Mouse (Mus musculus) hindbrain, embryonic 15.5 days (tissue): ENCODE results near the gene Sh3bgrl3. TPM values are rescaled to one million over a fixed set of nuclear protein-coding genes. Genes with fewer than 3 reads are reported as not detected.
A peak's percentile ranks its signal among the peaks of the same experiment; 100 is the strongest.

ENCODE experiments used
- ATAC-seq: fragments of 200-750 bp; cut with Nextera tagmentation; 2 replicates; pipeline ENCODE4 v1.8.0; 2017; ENCODE audit warnings: low read depth, moderate number of reproducible peaks, moderate TSS enrichment; ENCODE audit not compliant: low FRiP score
- H3K27ac ChIP-seq: fragments of 300-500 bp; sonication (generic); replicated peaks from 2 replicates; pipeline ENCODE4 v1.5.1; 2015; ENCODE audit warnings: mild to moderate bottlenecking, inconsistent platforms
- H3K27me3 ChIP-seq: fragments of 300-500 bp; sonication (generic); 2 replicates; pipeline ENCODE4 v1.6.1; 2015; ENCODE audit warnings: control low read depth, inconsistent platforms
- H3K36me3 ChIP-seq: fragments of 300-500 bp; sonication (generic); 2 replicates; pipeline ENCODE4 v1.6.1; 2015; ENCODE audit warnings: control low read depth, inconsistent platforms
- H3K4me1 ChIP-seq: fragments of 300-500 bp; sonication (generic); replicated peaks from 2 replicates; pipeline ENCODE4 v1.6.1; 2015; ENCODE audit warnings: control low read depth, inconsistent platforms
- H3K4me2 ChIP-seq: fragments of 300-500 bp; sonication (generic); 2 replicates; pipeline ENCODE4 v1.6.1; 2015; ENCODE audit warnings: moderate library complexity, mild to moderate bottlenecking, inconsistent platforms
- H3K4me3 ChIP-seq: fragments of 300-500 bp; sonication (generic); 2 replicates; pipeline ENCODE4 v1.5.1; 2015; ENCODE audit warnings: mild to moderate bottlenecking, inconsistent platforms
- H3K9ac ChIP-seq: fragments of 300-500 bp; sonication (generic); 2 replicates; pipeline ENCODE4 v1.6.1; 2015; ENCODE audit warnings: inconsistent platforms
- H3K9me3 ChIP-seq: fragments of 300-500 bp; sonication (generic); 2 replicates; pipeline ENCODE4 v1.6.1; 2016; ENCODE audit warnings: control low read depth, inconsistent platforms
- WGBS: fragments of 180-500 bp; shearing (Covaris S2); methylation state at CpG from one replicate; pipeline ENCODE4 v1.1.7; 2015; 5-methylcytosine and 5-hydroxymethylcytosine counted together
- polyA plus RNA-seq: library from polyadenylated mRNA; unstranded; fragments of >200 nt; fragmentation: Nextera tagmentation; extraction: Ambion mirVana; gene quantifications from 2 replicates; pipeline ENCODE4 v1.2.1, GENCODE M21; 2015

The Sh3bgrl3 gene
- polyA plus RNA-seq, 1 experiment from 2014 or later, result 442 TPM

DNA sequence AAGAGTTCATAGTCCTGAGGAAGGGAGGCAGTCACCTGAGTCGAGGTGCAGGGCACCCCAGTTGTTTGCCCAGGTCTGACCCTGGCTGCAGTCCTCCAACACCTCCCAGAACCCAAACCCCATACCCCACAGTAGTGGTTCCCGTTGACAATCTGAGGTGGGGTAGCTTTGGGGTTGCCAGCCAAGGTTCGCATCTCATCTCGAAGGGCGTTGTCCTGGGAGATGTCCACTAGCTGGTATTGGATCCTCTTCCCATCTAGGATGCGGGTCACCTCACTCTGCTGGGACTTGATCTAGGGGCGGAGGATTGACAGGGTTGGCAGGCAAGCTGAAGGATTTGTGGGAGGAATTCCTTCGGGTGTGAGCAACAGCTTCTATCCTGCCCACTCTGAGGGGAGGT lies 796 bp downstream of the Sh3bgrl3 start:
- no peak for ATAC-seq
- H3K4me2 ChIP-seq, result peak overlapping the region; percentile 94

DNA sequence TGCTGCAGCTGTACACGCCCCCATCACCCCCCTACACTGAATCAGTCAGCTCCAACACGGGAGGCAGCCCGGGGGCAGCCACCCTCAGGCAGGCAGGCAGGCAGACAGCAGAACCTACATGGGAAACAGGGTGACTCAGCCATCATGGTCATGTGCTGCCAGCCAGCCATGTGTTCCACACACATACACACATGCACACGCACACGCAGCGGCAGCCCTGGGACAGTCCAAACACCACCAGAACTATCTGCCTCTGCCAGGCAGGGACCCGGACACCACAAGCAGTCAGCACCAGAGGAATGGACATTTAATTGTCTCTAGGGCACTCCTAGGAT lies 1.5 kb downstream of the Sh3bgrl3 start:
- Histone ChIP-seq H3K27ac (no peak overlapping the region), H3K4me1 (peaks cover 36% of the 10 kb centered on the region), H3K9me3 (no peaks in the 10 kb centered on the region), H3K36me3 (0 out of 2 replicates have a peak, but pooled peaks cover 7% of the 10 kb centered on the region), H3K4me3 (0 out of 2 replicates have a peak overlapping the region, but pooled peaks have one; percentile 93), H3K9ac (no peak overlapping the region), H3K27me3 (no peaks in the 10 kb centered on the region), H3K4me2 (peak overlapping the region; percentile 94)
- WGBS, result 93% methylated on average over 7 of the region's 7 CpGs
- ATAC-seq, result no peak

More for the DNA sequence above, 796 bp downstream of the Sh3bgrl3 start:
- 62% methylated on average over 8 of the region's 8 CpGs for WGBS
- Histone ChIP-seq H3K9me3 (no peaks in the 10 kb centered on the region), H3K4me3 (peak overlapping the region; percentile 93), H3K27me3 (no peaks in the 10 kb centered on the region), H3K4me1 (peaks cover 36% of the 10 kb centered on the region), H3K9ac (peak overlapping the region; percentile 96), H3K36me3 (0 out of 2 replicates have a peak, but pooled peaks cover 7% of the 10 kb centered on the region), H3K27ac (peak overlapping the region; percentile 83; the same call in 1 of the 2 replicates)

DNA sequence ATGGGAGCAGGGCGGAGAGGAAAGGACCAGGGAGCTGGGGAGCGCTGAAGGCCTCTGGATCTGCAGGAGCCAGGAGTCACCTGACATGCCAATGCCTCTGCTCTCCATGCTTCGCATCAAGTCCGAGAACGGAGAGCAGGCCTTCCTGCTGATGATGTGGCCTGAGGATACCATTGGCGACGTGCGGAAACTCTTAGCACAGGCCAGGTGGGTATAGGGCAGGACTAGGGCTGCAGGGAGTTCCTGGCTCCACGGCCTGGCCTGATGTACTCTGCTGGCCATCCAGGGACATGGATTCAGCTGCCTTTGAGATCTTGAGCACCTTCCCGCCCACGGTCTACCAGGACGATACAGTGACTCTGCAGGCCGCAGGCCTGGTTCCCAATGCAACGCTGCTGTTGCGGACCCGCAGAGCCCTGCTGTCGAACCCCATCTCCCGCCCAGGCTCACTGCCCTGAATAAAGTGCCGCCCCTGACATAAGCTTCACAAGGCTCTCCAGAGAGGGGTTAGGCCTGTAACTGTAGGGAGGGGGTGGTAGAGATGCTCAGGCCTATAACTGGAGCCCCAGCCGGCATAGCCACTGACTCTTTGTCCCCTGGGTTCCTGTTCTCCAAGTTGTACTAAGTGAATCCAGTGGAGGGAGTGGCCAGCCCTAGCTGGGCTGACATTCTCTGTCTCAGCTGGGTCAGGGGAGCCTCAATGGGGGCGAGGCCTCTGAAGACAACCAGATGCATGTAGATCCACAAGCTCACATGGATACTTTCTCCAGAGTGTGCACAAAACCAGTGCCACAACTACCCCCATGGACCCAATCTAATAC lies 2.1 kb downstream of the Sh3bgrl3 start:
- H3K27me3 ChIP-seq, result no peaks in the 10 kb centered on the region
- H3K36me3 ChIP-seq, result 0 out of 2 replicates have a peak, but pooled peaks cover 7% of the 10 kb centered on the region
- H3K9me3 ChIP-seq, result no peaks in the 10 kb centered on the region
- WGBS, result 88% methylated on average over 21 of the region's 21 CpGs
- H3K4me1 ChIP-seq, result peaks cover 38% of the 10 kb centered on the region
- H3K4me3 ChIP-seq, result no peak overlapping the region
- ATAC-seq, result no peak
- no peak overlapping the region for H3K27ac ChIP-seq
- H3K9ac ChIP-seq, result no peak overlapping the region
- peak overlapping the region; percentile 94; the same call in 1 of the 2 replicates for H3K4me2 ChIP-seq

DNA sequence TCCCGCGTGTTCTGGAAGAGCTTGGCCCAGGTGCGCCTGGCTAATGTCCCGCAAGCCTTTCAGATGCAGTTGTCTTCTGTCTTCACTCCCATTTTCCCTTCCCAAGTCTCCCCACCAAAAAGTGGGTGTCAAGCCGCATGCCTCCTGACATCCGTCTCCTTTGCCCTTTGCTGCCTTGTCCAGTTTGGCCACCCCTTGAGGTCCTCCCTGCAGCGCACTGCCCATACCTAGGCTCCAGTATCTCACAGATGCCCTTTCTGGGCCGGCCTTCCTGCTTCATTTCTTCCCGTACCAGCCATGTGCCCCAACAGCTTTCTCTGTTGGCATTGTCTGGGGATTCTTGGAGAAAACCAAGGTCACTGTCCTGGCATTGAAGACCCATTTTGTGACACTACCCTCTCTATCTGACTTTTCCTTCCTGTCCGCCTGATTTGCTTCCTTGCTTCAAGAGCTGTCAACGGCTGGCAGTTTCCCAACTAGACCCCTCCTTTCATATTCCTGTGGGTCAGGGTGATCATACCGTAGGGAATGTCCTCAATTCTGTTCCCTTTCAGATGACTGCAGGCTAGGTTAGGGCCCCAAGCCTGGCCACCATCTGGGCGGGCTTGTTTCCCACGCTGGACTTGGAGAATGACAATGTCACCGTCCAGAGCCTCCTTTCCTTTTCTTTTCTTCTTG lies 3.1 kb downstream of the Sh3bgrl3 start:
- WGBS, result 88% methylated on average over 15 of the region's 15 CpGs
- no peak overlapping the region for H3K4me2 ChIP-seq
- H3K27me3 ChIP-seq, result no peaks in the 10 kb centered on the region
- ATAC-seq, result no peak
- H3K4me3 ChIP-seq, result no peak overlapping the region
- H3K4me1 ChIP-seq, result peaks cover 38% of the 10 kb centered on the region
- no peaks in the 10 kb centered on the region for H3K36me3 ChIP-seq
- H3K9ac ChIP-seq, result no peak overlapping the region
- H3K27ac ChIP-seq, result no peak overlapping the region
- H3K9me3 ChIP-seq, result no peaks in the 10 kb centered on the region

DNA sequence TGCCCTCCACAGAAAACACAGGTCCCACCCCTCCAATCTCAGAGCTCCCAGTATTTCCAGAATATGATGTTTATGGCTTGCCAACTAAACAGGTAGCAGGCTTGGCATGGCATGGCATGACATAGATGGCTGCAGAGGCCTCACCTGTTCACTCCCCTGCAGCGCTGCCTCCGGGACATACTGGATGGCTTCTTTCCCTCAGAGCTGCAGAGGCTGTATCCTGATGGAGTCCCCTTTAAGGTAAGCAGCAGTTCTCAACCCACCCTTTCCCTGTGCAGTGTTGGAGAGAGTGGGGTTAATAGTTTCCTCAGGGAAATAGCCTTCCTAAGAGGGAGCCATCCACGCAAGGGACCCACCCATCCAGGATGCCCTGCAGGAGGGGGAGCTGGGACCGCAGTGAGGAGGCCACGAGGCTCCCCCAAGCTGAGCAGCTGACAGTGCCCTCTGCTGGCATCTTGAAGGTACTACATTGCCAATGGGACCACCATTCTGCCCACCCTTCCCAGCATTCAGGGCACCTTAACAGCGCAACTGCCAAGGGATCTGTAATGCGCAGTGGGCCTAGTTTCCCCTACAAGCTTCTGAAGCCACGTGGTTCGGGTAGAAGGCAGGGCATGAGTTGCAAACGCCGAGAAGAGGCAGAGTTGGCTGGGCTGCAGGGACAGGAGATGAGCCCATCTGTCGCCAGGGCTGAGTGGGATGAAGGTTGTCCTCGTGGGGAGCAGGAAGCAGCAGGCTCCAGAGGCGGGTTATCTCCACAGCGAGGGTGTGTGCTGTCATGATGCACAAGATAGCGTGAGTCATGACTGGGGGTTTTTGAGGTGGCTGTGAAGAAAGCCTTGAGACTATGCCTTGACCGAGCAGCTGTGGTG lies 4.7 kb downstream of the Sh3bgrl3 start:
- Histone ChIP-seq H3K27me3 (no peaks in the 10 kb centered on the region), H3K4me3 (no peak overlapping the region), H3K4me2 (peak overlapping the region; percentile 28), H3K9me3 (no peaks in the 10 kb centered on the region), H3K36me3 (no peaks in the 10 kb centered on the region), H3K27ac (no peak overlapping the region), H3K9ac (no peak overlapping the region), H3K4me1 (peaks cover 32% of the 10 kb centered on the region)
- 26% methylated on average over 17 of the region's 17 CpGs for WGBS
- no peak for ATAC-seq

DNA sequence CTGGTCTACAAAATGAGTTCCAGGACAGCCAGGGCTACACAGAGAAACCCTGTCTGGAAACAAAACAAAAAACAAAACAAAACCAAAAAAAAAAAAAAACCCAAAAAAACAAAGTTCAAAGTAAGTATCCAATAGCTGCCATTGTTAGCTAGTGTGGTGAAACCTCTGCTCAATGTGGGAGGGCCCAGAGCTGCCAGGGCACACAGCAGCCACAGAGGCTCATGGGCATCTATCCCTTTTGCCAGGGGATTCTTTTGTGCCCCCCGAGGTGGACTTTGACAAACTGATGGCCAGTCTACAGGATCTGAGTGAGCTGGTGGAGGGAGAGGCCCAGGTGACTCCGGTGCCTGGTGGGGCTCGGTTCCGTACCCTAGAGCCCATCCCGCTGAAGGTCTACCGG lies 5.4 kb downstream of the Sh3bgrl3 start:
- H3K9ac ChIP-seq, result no peak overlapping the region
- peaks cover 29% of the 10 kb centered on the region for H3K4me1 ChIP-seq
- no peaks in the 10 kb centered on the region for H3K27me3 ChIP-seq
- H3K4me3 ChIP-seq, result no peak overlapping the region
- WGBS, result 94% methylated on average over 6 of the region's 6 CpGs
- no peak overlapping the region for H3K27ac ChIP-seq
- no peaks in the 10 kb centered on the region for H3K36me3 ChIP-seq
- H3K9me3 ChIP-seq, result no peaks in the 10 kb centered on the region
- no peak overlapping the region for H3K4me2 ChIP-seq
- ATAC-seq, result no peak

DNA sequence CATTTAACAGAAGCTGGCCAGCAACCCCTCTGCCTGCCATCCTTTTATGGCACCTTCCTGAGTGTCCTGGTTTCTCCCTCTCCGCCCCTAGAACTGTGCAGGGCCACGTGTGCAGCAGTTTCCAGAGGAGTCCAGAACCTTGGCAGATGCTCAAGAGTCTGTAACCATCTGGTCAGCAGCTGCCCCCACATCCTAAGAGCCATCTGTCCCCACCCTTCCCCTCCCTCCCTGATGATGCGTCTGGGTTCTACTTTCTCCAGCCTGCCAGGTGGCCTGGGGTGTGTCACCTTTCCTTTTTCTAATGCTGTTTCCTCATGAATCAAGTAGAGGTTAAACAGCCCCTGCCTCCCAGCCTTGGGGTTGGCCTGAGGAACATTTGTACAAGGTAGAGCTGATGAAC lies 6.3 kb downstream of the Sh3bgrl3 start:
- WGBS, result 63% methylated on average over 3 of the region's 3 CpGs
- H3K4me1 ChIP-seq, result peaks cover 21% of the 10 kb centered on the region
- H3K27ac ChIP-seq, result no peak overlapping the region
- no peak overlapping the region for H3K4me3 ChIP-seq
- H3K27me3 ChIP-seq, result no peaks in the 10 kb centered on the region
- no peaks in the 10 kb centered on the region for H3K36me3 ChIP-seq
- no peak overlapping the region for H3K4me2 ChIP-seq
- H3K9me3 ChIP-seq, result no peaks in the 10 kb centered on the region
- no peak for ATAC-seq
- no peak overlapping the region for H3K9ac ChIP-seq

DNA sequence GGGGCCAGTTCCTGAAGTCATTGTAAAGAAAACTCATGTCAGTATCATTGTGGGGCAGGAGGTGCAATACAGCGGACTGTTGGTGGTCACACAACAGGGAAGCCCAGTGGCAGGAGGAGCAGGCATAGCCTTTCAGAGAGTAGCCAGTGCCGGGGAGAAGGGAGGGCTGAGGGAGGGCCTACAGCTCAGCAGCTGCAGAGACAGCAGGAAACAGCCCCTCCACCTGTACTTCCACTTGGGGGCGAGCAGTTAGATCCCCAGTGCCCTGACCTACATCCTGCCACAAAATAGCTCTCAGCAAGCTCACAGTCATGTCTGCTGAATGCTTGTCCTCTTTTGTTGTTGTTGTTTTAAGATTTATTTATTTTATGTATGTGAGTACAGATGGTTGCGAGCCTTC lies 7.0 kb downstream of the Sh3bgrl3 start:
- 40% methylated on average over 4 of the region's 4 CpGs for WGBS

DNA sequence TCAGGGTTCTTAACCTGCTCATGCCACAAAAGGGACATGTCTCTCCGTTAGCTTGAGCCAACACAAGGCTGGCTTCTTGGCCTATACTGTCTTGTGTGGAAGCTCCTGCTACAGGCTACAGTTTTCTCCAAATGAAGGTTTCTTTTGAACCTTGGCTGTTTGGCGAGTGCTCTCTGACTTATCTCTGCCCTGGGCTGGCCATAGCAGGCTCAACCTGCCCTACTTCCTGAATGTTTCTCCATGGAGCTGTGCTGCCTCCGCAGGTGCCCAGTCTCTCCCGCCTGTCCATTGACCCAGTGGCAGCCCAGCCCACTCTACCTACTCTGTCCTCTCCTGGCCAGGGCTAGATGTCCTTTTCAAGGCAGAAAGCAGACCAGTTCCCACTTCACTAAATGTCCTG lies 7.7 kb downstream of the Sh3bgrl3 start:
- WGBS, result 86% methylated on average over 4 of the region's 4 CpGs
- H3K4me1 ChIP-seq, result peaks cover 10% of the 10 kb centered on the region
- no peaks in the 10 kb centered on the region for H3K9me3 ChIP-seq
- H3K4me3 ChIP-seq, result no peak overlapping the region
- H3K27me3 ChIP-seq, result no peaks in the 10 kb centered on the region
- no peaks in the 10 kb centered on the region for H3K36me3 ChIP-seq
- no peak overlapping the region for H3K27ac ChIP-seq
- no peak for ATAC-seq
- no peak overlapping the region for H3K9ac ChIP-seq
- H3K4me2 ChIP-seq, result no peak overlapping the region

More for the DNA sequence above, 7.0 kb downstream of the Sh3bgrl3 start:
- Histone ChIP-seq H3K36me3 (no peaks in the 10 kb centered on the region), H3K27me3 (no peaks in the 10 kb centered on the region), H3K4me1 (peaks cover 13% of the 10 kb centered on the region), H3K4me3 (no peak overlapping the region), H3K4me2 (no peak overlapping the region), H3K9ac (no peak overlapping the region), H3K9me3 (no peaks in the 10 kb centered on the region), H3K27ac (no peak overlapping the region)
- no peak for ATAC-seq

DNA sequence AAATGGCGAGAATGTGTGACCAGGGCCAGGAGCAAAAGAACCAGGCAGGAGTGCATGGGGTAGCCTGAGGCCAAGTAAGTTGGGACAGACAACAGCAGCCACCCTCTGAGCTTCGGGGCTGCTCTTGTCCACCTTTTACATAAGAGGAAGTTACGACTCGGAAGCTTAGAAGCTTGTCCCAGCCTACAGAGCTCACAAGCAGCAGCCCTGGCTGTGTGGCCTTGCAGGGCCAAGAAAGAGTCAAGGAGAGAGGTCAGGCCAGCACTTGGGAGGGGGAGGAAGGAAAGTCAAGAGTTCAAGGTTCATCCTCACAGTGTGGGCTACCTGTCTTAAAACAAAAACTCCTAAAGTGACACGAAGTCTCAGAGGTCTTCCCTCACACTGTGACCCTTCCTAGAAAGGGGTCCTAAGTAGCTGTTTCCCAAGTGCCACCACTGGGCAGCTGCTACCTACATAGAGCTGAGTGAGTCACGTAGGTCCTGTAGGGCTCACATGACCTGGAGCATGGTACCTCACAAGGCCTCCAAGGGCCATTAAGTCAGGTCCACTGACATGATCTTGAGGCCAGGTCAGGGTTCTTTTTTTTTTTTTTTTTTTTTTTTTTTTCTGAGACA lies 8.3 kb downstream of the Sh3bgrl3 start:
- H3K4me3 ChIP-seq, result no peak overlapping the region
- H3K4me2 ChIP-seq, result no peak overlapping the region
- no peak overlapping the region for H3K27ac ChIP-seq
- H3K9me3 ChIP-seq, result no peaks in the 10 kb centered on the region
- ATAC-seq, result no peak
- H3K4me1 ChIP-seq, result peaks cover 10% of the 10 kb centered on the region
- H3K36me3 ChIP-seq, result no peaks in the 10 kb centered on the region
- H3K27me3 ChIP-seq, result no peaks in the 10 kb centered on the region
- no peak overlapping the region for H3K9ac ChIP-seq
- 83% methylated on average over 6 of the region's 6 CpGs for WGBS

DNA sequence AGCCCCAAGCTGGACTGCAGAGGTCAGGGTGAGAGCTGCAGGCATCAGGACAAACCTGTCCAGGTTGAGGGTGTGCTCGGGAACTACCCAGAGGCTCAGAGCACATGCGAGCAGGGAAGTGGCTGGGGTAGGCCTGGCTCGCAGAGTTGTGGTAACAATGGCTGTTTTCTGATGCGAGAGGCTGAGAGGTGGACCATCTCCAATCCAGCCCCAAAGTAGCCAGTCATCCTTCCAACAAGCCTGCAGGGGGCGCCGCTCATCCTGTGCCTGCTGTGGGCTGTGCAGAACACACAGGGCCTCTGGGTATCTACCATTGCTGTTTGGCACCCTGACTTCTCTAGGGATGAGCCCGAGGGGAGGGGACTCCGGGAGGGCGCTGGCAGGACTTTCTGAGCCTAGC lies 8.9 kb downstream of the Sh3bgrl3 start:
- Histone ChIP-seq H3K27me3 (no peaks in the 10 kb centered on the region), H3K4me2 (no peak overlapping the region), H3K4me3 (no peak overlapping the region), H3K36me3 (no peaks in the 10 kb centered on the region), H3K9ac (no peak overlapping the region), H3K27ac (no peak overlapping the region), H3K9me3 (no peaks in the 10 kb centered on the region), H3K4me1 (peaks cover 10% of the 10 kb centered on the region)
- WGBS, result 63% methylated on average over 9 of the region's 9 CpGs
- no peak for ATAC-seq
